Mouse (Mus musculus) heart, postnatal 0 days (tissue): ENCODE results near the gene Nup93. TPM values are rescaled to one million over a fixed set of nuclear protein-coding genes. Genes with fewer than 3 reads are reported as not detected.

Experiments
- ATAC-seq: fragments of 200-750 bp; cut with Nextera tagmentation; 2 replicates; pipeline ENCODE4 v1.8.0; 2017; ENCODE audit warnings: low read depth, moderate number of reproducible peaks, moderate library complexity; ENCODE audit not compliant: insufficient read depth
- DNase-seq: peaks from one replicate; pipeline ENCODE4 v3.0.0-alpha.2; 2016; ENCODE audit warnings: low spot score
- H3K27ac ChIP-seq: fragments of 300-500 bp; sonication (generic); 2 replicates; pipeline ENCODE4 v1.5.1; 2014; ENCODE audit warnings: low read depth, mild to moderate bottlenecking
- H3K27me3 ChIP-seq: fragments of 300-500 bp; sonication (generic); 2 replicates; pipeline ENCODE4 v1.6.1; 2014; ENCODE audit warnings: low read length, mixed read lengths; ENCODE audit not compliant: control insufficient read depth, insufficient read depth
- H3K36me3 ChIP-seq: fragments of 300-500 bp; sonication (generic); replicated peaks from 2 replicates; pipeline ENCODE4 v1.6.1; 2014; ENCODE audit warnings: low read length, mixed read lengths; ENCODE audit not compliant: control insufficient read depth, insufficient read depth
- H3K4me1 ChIP-seq: fragments of 300-500 bp; sonication (generic); 2 replicates; pipeline ENCODE4 v1.6.1; 2014; ENCODE audit warnings: antibody characterized with exemption; ENCODE audit not compliant: control insufficient read depth, insufficient read depth
- H3K4me2 ChIP-seq: fragments of 300-500 bp; sonication (generic); 2 replicates; pipeline ENCODE4 v1.6.1; 2014; ENCODE audit warnings: low read depth, mild to moderate bottlenecking, low read length, moderate library complexity
- H3K4me3 ChIP-seq: fragments of 300-500 bp; sonication (generic); 2 replicates; pipeline ENCODE4 v1.5.1; 2014; ENCODE audit warnings: low read depth, low read length
- H3K9ac ChIP-seq: fragments of 300-500 bp; sonication (generic); replicated peaks from 2 replicates; pipeline ENCODE4 v1.6.1; 2014; ENCODE audit warnings: low read depth, low read length, mixed read lengths
- H3K9me3 ChIP-seq: fragments of 300-500 bp; sonication (generic); replicated peaks from 2 replicates; pipeline ENCODE4 v1.6.1; 2016; ENCODE audit warnings: low read length; ENCODE audit not compliant: control insufficient read depth
- CTCF ChIP-seq: IDR thresholded peaks from 2 replicates; pipeline ENCODE4 v1.5.1; 2016; ENCODE audit warnings: antibody characterized with exemption, control low read depth, low read depth
- EP300 ChIP-seq: IDR thresholded peaks from 2 replicates; pipeline ENCODE4 v1.6.1; 2016; ENCODE audit warnings: antibody characterized with exemption, low read depth
- WGBS: fragments of 180-500 bp; shearing (Covaris S2); extraction: QIAGEN DNeasy Blood & Tissue Kit; methylation state at CpG from one replicate; pipeline ENCODE4 v1.1.7; 2014; 5-methylcytosine and 5-hydroxymethylcytosine counted together
- polyA plus RNA-seq: library from polyadenylated mRNA; unstranded; fragments of >200 nt; fragmentation: Nextera tagmentation; extraction: Ambion mirVana; gene quantifications from 2 replicates; pipeline ENCODE4 v1.2.1, GENCODE M21; 2015
- total RNA-seq: library from RNA; depleted of rRNA; stranded (reverse); fragments of >200 nt; gene quantifications from 2 replicates; pipeline ENCODE4 v1.2.3, GENCODE M21; 2014; ENCODE audit warnings: low replicate concordance

Gene Nup93
- total and polyA plus RNA-seq, 2 experiments from 2014 or later, result 21.9 to 31.4 TPM

DNA sequence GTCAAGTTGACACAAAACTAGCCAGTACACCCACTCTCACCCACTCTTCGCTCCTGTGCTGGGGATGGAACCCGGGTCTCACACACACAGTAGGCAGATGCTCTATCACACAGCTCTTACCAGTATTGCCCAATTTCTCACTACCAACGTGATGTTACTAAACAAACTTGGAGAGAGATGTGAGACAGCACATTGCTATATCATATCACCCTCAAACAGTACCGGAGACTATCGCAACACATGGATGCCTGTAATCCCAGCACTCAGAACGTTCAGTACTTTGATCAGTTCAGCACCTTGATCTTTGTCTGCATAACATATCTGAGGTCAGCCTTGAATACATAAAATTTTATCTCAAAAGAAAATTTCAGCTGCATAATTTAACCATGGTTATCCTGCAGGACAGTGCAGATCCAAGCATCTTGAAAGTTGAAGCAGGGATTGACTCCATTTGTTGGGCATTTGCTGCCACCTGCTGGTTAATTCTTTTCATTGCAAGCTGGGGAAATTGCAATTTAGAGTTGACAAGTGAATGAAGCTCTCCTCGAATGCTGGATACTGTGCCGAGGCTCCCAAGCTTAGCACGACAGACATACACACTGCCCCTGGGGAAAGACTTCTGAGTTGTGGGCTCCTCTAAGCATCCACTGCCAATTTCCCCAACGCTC is 15.0 kb upstream of the Nup93 start:
- 0 out of 2 replicates have a peak, but pooled peaks cover 3% of the 10 kb centered on the region for H3K27me3 ChIP-seq
- no peaks in the 10 kb centered on the region for H3K36me3 ChIP-seq
- no peaks in the 10 kb centered on the region for H3K4me1 ChIP-seq
- no peak overlapping the region for H3K4me3 ChIP-seq
- no peak overlapping the region for H3K9ac ChIP-seq
- 43% methylated on average over 10 of the region's 10 CpGs for WGBS
- no peak for TF ChIP-seq EP300
- TF ChIP-seq CTCF, result peak; percentile 83
- peak; percentile 77 for DNase-seq
- no peak overlapping the region for H3K4me2 ChIP-seq
- no peak overlapping the region for H3K27ac ChIP-seq
- H3K9me3 ChIP-seq, result no peaks in the 10 kb centered on the region
- peak; percentile 30; the same call in 1 of the 2 replicates for ATAC-seq

- no peak for DNase-seq
- H3K4me3 ChIP-seq, result no peak overlapping the region
- H3K4me1 ChIP-seq, result no peaks in the 10 kb centered on the region
- TF ChIP-seq EP300 (no peak), CTCF (no peak)
- H3K27ac ChIP-seq, result no peak overlapping the region
- no peaks in the 10 kb centered on the region for H3K27me3 ChIP-seq
- no peak for ATAC-seq
- H3K9ac ChIP-seq, result no peak overlapping the region
- 56% methylated on average over 3 of the region's 3 CpGs for WGBS
- H3K9me3 ChIP-seq, result no peaks in the 10 kb centered on the region
- no peaks in the 10 kb centered on the region for H3K36me3 ChIP-seq
- H3K4me2 ChIP-seq, result no peak overlapping the region
These were observed 10.3 kb upstream of the Nup93 start for GRCm38 (mm10) chr8:94204043-94204442.

GRCm38 (mm10) chr8:94205736-94206135 is 8.6 kb upstream of the Nup93 start:
- Histone ChIP-seq H3K27me3 (no peaks in the 10 kb centered on the region), H3K27ac (no peak overlapping the region), H3K4me1 (0 out of 2 replicates have a peak, but pooled peaks cover 11% of the 10 kb centered on the region), H3K4me3 (no peak overlapping the region), H3K36me3 (no peaks in the 10 kb centered on the region), H3K9me3 (no peaks in the 10 kb centered on the region), H3K4me2 (no peak overlapping the region), H3K9ac (no peak overlapping the region)
- WGBS, result 15% methylated on average over 5 of the region's 5 CpGs
- ATAC-seq (peak; percentile 82), DNase-seq (peak; percentile 75)
- TF ChIP-seq EP300 (no peak), CTCF (peak; percentile 93)

DNA sequence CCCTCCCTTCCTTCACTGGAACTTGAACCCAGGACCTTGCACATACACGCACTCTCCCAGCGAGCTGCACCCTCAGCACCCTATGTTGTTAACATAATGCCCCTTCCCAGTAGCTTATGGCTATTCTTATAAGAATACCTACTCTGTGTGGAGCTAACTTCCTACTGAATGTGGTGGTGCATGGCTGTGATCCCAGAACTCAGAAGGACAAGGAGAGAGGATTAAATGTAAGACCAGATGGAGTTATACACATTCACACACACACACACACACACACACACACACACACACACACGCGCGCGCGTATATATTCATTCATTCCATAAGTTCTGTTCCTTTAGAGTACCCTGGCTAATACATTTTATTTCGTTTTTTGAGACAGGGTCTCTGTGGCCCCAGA is 8.1 kb upstream of the Nup93 start:
- TF ChIP-seq CTCF, result no peak
- TF ChIP-seq EP300, result no peak
- no peak for ATAC-seq
- 74% methylated on average over 8 of the region's 8 CpGs for WGBS
- H3K36me3 ChIP-seq, result no peaks in the 10 kb centered on the region
- no peak for DNase-seq
- H3K9ac ChIP-seq, result no peak overlapping the region
- H3K27ac ChIP-seq, result no peak overlapping the region
- H3K4me2 ChIP-seq, result no peak overlapping the region
- H3K27me3 ChIP-seq, result no peaks in the 10 kb centered on the region
- H3K4me1 ChIP-seq, result 0 out of 2 replicates have a peak, but pooled peaks cover 11% of the 10 kb centered on the region
- H3K9me3 ChIP-seq, result no peaks in the 10 kb centered on the region
- H3K4me3 ChIP-seq, result no peak overlapping the region

DNA sequence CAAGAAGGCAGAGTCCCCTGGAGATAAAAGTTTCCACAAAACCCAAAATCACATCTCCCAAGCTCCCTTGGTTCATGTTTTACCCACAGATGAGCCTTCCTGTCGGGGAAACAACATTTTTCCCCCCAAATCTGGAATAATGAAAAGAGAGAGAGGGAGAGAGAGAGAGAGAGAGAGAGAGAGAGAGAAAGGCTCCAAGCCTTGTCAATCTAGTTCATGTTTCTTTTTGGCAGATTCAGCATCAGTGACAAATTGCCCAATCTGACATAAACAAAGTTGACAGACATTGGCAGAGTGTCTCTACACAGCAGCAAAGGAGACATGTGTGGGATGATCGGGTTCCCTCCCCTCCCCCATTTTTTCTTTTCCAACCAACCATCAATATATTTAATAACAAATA is 6.9 kb upstream of the Nup93 start:
- no peaks in the 10 kb centered on the region for H3K36me3 ChIP-seq
- 61% methylated on average over 2 of the region's 2 CpGs for WGBS
- no peak overlapping the region for H3K9ac ChIP-seq
- H3K27me3 ChIP-seq, result no peaks in the 10 kb centered on the region
- H3K27ac ChIP-seq, result no peak overlapping the region
- ATAC-seq, result no peak
- no peaks in the 10 kb centered on the region for H3K9me3 ChIP-seq
- H3K4me3 ChIP-seq, result no peak overlapping the region
- 0 out of 2 replicates have a peak, but pooled peaks cover 11% of the 10 kb centered on the region for H3K4me1 ChIP-seq
- H3K4me2 ChIP-seq, result no peak overlapping the region
- DNase-seq, result no peak
- TF ChIP-seq EP300, result no peak

GRCm38 (mm10) chr8:94209639-94210038 is 4.7 kb upstream of the Nup93 start:
- TF ChIP-seq CTCF, result no peak
- TF ChIP-seq EP300, result no peak
- H3K36me3 ChIP-seq, result no peaks in the 10 kb centered on the region
- H3K27ac ChIP-seq, result no peak overlapping the region
- peaks cover 14% of the 10 kb centered on the region; the same call in 1 of the 2 replicates for H3K4me1 ChIP-seq
- ATAC-seq (no peak), DNase-seq (peak; percentile 18)
- WGBS, result 32% methylated on average over 6 of the region's 6 CpGs
- H3K27me3 ChIP-seq, result no peaks in the 10 kb centered on the region
- no peak overlapping the region for H3K9ac ChIP-seq
- peak overlapping the region; percentile 37 for H3K4me2 ChIP-seq
- H3K4me3 ChIP-seq, result 0 out of 2 replicates have a peak overlapping the region, but pooled peaks have one; percentile 7
- H3K9me3 ChIP-seq, result no peaks in the 10 kb centered on the region
